Mouse (Mus musculus): ENCODE data around the gene Ndst2. TPM values are rescaled to one million over a fixed set of nuclear protein-coding genes. Genes with fewer than 3 reads are reported as not detected.
"Not testable (repeated sequence)": the region's sequence is repeated elsewhere in the genome, so short reads cannot be mapped to it uniquely, and the experiment has no call there.

Gene Ndst2
- polyA plus RNA-seq, 1 experiment from 2014 or later = 34.5 TPM

DNA sequence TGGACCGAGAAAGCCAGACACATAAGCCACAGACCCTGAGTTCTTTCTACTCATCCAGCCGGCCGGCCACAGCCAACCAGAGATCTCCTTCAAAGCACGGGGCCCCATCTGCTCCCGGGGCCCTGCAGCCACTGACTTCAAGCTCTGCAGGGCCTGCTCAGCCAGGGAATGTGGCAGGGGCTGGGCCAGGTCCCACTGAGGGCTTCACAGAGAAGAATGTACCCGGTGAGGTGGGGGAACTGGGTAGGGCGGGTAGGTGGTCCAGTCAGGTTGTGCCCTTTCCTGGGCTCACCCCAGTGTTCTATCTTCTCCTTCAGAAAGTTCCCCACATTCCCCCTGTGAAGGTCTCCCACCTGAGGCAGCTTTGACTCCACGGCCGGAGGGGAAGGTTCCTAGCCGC is 15.9 kb downstream of the Ndst2 start:
- DNase-seq (ENCODE audit: low spot score) = no peak
- Histone ChIP-seq H3K27ac (ENCODE audit: low read depth, low read length) (no peak overlapping the region), H3K9ac (ENCODE audit: low read depth, low read length) (no peak overlapping the region), H3K36me3 (ENCODE audit: control insufficient read depth, insufficient read depth, low read length) (peaks cover 51% of the 10 kb centered on the region), H3K4me2 (no peak overlapping the region), H3K27me3 (replicated peaks; ENCODE audit: control insufficient read depth, insufficient read depth, low read length) (no peaks in the 10 kb centered on the region), H3K4me1 (replicated peaks; ENCODE audit: control insufficient read depth, insufficient read depth, low read length) (peaks cover 11% of the 10 kb centered on the region), H3K9me3 (ENCODE audit: control insufficient read depth, low read length) (no peaks in the 10 kb centered on the region), H3K4me3 (ENCODE audit: low read depth, low read length) (no peak overlapping the region)
- ATAC-seq (replicated peaks; ENCODE audit: low FRiP score) = no peak
- WGBS = 89% methylated on average over 10 of the region's 10 CpGs

DNA sequence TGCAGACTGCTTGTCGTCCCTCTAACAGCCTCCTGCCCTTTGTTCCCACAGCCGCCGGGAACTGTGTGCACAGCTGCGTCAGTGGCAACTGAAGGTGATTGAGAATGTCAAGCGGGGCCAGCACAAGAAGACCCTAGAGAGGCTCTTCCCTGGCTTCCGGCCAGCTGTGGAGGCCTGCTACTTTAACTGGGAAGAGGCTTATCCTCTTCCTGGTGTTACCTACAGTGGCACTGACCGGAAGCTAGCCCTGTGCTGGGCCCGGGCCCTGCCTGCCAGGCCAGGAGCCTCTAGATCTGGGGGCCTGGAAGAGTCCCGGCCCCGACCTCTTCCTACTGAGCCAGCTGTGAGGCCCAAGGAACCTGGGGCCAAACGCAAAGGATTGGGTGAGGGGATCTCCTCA is 20.5 kb downstream of the Ndst2 start:
- H3K4me1 ChIP-seq (replicated peaks; ENCODE audit: control insufficient read depth, insufficient read depth, low read length) = peaks cover 15% of the 10 kb centered on the region
- peaks cover 33% of the 10 kb centered on the region for H3K36me3 ChIP-seq (ENCODE audit: control insufficient read depth, insufficient read depth, low read length)
- DNase-seq (ENCODE audit: low spot score) = no peak
- 71% methylated on average over 11 of the region's 11 CpGs for WGBS
- no peak for ATAC-seq (replicated peaks; ENCODE audit: low FRiP score)
- H3K4me2 ChIP-seq = no peak overlapping the region
- no peaks in the 10 kb centered on the region for H3K27me3 ChIP-seq (replicated peaks; ENCODE audit: control insufficient read depth, insufficient read depth, low read length)
- H3K27ac ChIP-seq (ENCODE audit: low read depth, low read length) = 0 out of 2 replicates have a peak overlapping the region, but pooled peaks have one; percentile 22
- peak overlapping the region; percentile 35; the same call in 1 of the 2 replicates for H3K9ac ChIP-seq (ENCODE audit: low read depth, low read length)
- no peaks in the 10 kb centered on the region for H3K9me3 ChIP-seq (ENCODE audit: control insufficient read depth, low read length)
- no peak overlapping the region for H3K4me3 ChIP-seq (ENCODE audit: low read depth, low read length)

DNA sequence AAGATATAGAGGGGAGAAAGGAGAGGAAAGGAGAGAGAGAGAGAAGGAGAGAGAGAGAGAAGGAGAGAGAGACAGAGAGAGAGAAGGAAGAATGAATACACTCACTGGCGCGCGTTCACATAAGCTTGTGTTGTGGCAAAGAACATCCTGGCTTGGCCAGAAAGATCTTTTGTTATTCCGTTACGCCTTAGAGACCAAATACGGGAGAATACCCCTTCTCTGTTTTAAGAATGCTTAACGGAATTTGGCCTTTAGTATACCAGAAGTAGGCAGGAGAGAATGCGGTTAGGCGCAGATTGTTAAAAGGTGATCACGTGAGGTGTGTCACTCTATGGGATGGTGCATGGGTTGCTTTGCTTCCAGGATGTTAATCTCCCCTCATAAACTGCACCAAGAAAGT is 26.1 kb downstream of the Ndst2 start:
- Histone ChIP-seq H3K9me3 (ENCODE audit: control insufficient read depth, low read length) (no peaks in the 10 kb centered on the region), H3K27ac (ENCODE audit: low read depth, low read length) (no peak overlapping the region), H3K9ac (ENCODE audit: low read depth, low read length) (peak overlapping the region; percentile 91), H3K27me3 (replicated peaks; ENCODE audit: control insufficient read depth, insufficient read depth, low read length) (no peaks in the 10 kb centered on the region), H3K4me3 (ENCODE audit: low read depth, low read length) (peak overlapping the region; percentile 97), H3K36me3 (ENCODE audit: control insufficient read depth, insufficient read depth, low read length) (peaks cover 25% of the 10 kb centered on the region; the same call in 1 of the 2 replicates), H3K4me2 (peak overlapping the region; percentile 92), H3K4me1 (replicated peaks; ENCODE audit: control insufficient read depth, insufficient read depth, low read length) (peaks cover 13% of the 10 kb centered on the region)
- WGBS = 18% methylated on average over 10 of the region's 10 CpGs
- DNase-seq (ENCODE audit: low spot score) (no peak), ATAC-seq (replicated peaks; ENCODE audit: low FRiP score) (no peak)

DNA sequence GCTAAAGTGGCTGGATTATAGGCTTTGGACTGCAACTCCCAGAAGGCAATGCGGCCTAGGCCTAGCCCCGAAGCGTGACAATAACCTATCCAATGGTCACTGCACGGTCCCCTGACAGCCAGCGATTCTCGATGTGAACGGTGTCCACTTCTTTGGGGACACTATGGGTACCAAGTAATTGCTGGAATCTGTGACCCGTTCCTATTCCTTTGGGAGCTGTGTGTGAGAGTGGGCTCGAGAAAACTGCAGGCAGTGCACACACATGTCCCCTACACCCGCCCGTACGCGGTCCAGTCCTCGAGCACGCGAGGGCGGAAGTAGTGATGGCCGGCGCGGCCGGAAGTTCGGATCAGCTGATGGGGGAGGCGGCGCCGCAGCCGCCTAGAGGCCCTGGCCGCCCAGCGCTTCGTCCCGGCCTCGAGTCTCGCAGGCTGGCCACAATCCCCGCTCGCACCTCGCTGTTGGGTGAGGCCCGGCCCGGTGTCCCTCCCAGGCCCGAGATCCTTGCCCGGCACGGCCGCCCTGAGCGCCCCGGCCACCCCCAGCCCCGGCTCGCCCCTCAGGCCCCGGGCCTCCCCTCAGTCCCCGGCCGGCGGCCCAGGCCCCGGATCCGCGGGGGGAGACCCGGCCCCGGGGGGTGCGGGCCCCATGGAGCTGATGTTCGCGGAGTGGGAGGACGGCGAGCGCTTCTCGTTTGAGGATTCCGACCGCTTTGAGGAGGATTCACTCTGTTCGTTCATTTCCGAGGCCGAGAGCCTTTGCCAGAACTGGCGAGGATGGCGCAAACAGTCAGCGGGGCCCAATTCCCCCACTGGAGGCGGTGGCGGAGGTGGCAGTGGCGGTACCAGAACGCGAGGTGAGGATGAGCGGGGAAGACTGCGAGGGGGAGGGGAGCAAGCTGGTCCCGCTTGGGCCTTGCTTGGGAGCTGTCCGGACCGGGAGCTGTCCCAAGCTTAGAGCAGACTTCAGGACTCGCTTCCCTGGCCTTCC is 26.9 kb downstream of the Ndst2 start, which contains the start of gene Zswim8:
Gene Zswim8, plus strand, starts transcription at position 352 of the 990 bp plus-strand sequence.
- WGBS = under 1% methylated on average over 78 of the region's 80 CpGs
- ATAC-seq (replicated peaks; ENCODE audit: low FRiP score) = peak; percentile 83

GRCm38 (mm10) chr14:20703461-20703860 is 30.9 kb downstream of the Ndst2 start:
- H3K4me1 ChIP-seq (replicated peaks; ENCODE audit: control insufficient read depth, insufficient read depth, low read length) = peaks cover 32% of the 10 kb centered on the region
- not testable (repeated sequence) for ATAC-seq (replicated peaks; ENCODE audit: low FRiP score)
- WGBS = 10% methylated on average over 8 of the region's 8 CpGs

More for the DNA sequence above, 26.9 kb downstream of the Ndst2 start, which contains the start of gene Zswim8:
- DNase-seq (ENCODE audit: low spot score) = peak; percentile 91
- Histone ChIP-seq H3K4me3 (ENCODE audit: low read depth, low read length) (peak within 1 kb of the TSS; percentile 97), H3K4me2 (peak within 1 kb of the TSS; percentile 92), H3K9me3 (ENCODE audit: control insufficient read depth, low read length) (no peaks in the 10 kb centered on the region), H3K36me3 (ENCODE audit: control insufficient read depth, insufficient read depth, low read length) (peaks cover 21% of the 10 kb centered on the region; the same call in 1 of the 2 replicates), H3K9ac (ENCODE audit: low read depth, low read length) (peak within 1 kb of the TSS; percentile 91), H3K27ac (ENCODE audit: low read depth, low read length) (peak within 1 kb of the TSS; percentile 67), H3K4me1 (replicated peaks; ENCODE audit: control insufficient read depth, insufficient read depth, low read length) (peaks cover 13% of the 10 kb centered on the region), H3K27me3 (replicated peaks; ENCODE audit: control insufficient read depth, insufficient read depth, low read length) (no peaks in the 10 kb centered on the region)

GRCm38 (mm10) chr14:20702741-20703381 is 31.5 kb downstream of the Ndst2 start, which contains the start of gene Chchd1:
Gene Chchd1 (plus strand): TSS chr14:20703006.
- peak; percentile 85 for ATAC-seq (replicated peaks; ENCODE audit: low FRiP score)

More at GRCm38 (mm10) chr14:20703461-20703860, 30.9 kb downstream of the Ndst2 start:
- peaks cover 10% of the 10 kb centered on the region; the same call in 1 of the 2 replicates for H3K36me3 ChIP-seq (ENCODE audit: control insufficient read depth, insufficient read depth, low read length)
- not testable (repeated sequence) for H3K27me3 ChIP-seq (replicated peaks; ENCODE audit: control insufficient read depth, insufficient read depth, low read length); DNase-seq (ENCODE audit: low spot score); H3K9me3 ChIP-seq (ENCODE audit: control insufficient read depth, low read length)
- peak overlapping the region; percentile 95 for H3K9ac ChIP-seq (ENCODE audit: low read depth, low read length)
- H3K4me2 ChIP-seq = peak overlapping the region; percentile 87
- peak overlapping the region; percentile 93 for H3K27ac ChIP-seq (ENCODE audit: low read depth, low read length)
- H3K4me3 ChIP-seq (ENCODE audit: low read depth, low read length) = peak overlapping the region; percentile 94

DNA sequence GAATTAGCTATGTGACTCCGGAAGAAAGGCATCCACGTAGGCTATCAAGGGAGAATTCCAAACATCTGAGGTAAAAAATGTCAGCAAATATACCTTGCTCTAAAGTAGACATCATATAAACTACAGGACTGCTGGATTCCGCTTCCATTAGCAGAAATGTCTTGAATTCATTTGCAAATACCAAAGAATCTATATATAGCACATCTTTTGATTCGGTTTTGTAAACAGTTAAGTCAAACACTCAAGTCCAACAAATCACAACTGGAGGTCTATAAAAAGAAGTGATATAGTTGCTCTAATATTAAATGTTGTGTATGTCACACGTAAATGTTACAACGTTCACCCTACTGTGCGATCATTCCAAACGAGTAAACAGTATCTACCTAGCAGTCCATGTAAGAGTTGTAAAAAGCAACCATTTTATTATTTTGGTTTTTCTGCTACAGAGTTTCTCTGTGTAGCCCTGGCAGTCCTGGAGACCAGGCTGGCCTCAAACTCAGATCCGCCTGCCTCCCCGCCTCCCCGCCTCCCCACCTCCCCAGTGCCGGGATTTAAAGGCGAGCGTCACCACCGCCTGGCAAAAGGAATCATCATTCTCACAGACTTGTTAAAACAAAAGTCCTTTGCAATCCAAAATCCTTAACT is 32.1 kb downstream of the Ndst2 start:
- peak overlapping the region; percentile 94 for H3K4me3 ChIP-seq (ENCODE audit: low read depth, low read length)
- peak; percentile 35; the same call in 1 of the 2 replicates for ATAC-seq (replicated peaks; ENCODE audit: low FRiP score)
- peak overlapping the region; percentile 87 for H3K4me2 ChIP-seq
- DNase-seq (ENCODE audit: low spot score) = no peak
- no peaks in the 10 kb centered on the region for H3K27me3 ChIP-seq (replicated peaks; ENCODE audit: control insufficient read depth, insufficient read depth, low read length)
- WGBS = 11% methylated on average over 15 of the region's 15 CpGs
- no peaks in the 10 kb centered on the region for H3K9me3 ChIP-seq (ENCODE audit: control insufficient read depth, low read length)
- H3K9ac ChIP-seq (ENCODE audit: low read depth, low read length) = peak overlapping the region; percentile 95
- H3K27ac ChIP-seq (ENCODE audit: low read depth, low read length) = peak overlapping the region; percentile 93; the same call in 1 of the 2 replicates
- H3K4me1 ChIP-seq (replicated peaks; ENCODE audit: control insufficient read depth, insufficient read depth, low read length) = peaks cover 38% of the 10 kb centered on the region
- peaks cover 10% of the 10 kb centered on the region; the same call in 1 of the 2 replicates for H3K36me3 ChIP-seq (ENCODE audit: control insufficient read depth, insufficient read depth, low read length)

More at GRCm38 (mm10) chr14:20702741-20703381, 31.5 kb downstream of the Ndst2 start, which contains the start of gene Chchd1:
- Histone ChIP-seq H3K4me1 (replicated peaks; ENCODE audit: control insufficient read depth, insufficient read depth, low read length) (peaks cover 35% of the 10 kb centered on the region), H3K36me3 (ENCODE audit: control insufficient read depth, insufficient read depth, low read length) (peaks cover 10% of the 10 kb centered on the region; the same call in 1 of the 2 replicates), H3K4me2 (peak within 1 kb of the TSS; percentile 87), H3K9ac (ENCODE audit: low read depth, low read length) (peak within 1 kb of the TSS; percentile 95), H3K27me3 (replicated peaks; ENCODE audit: control insufficient read depth, insufficient read depth, low read length) (no peaks in the 10 kb centered on the region), H3K4me3 (ENCODE audit: low read depth, low read length) (peak within 1 kb of the TSS; percentile 94), H3K27ac (ENCODE audit: low read depth, low read length) (peak within 1 kb of the TSS; percentile 93), H3K9me3 (ENCODE audit: control insufficient read depth, low read length) (no peaks in the 10 kb centered on the region)
- peak; percentile 94 for DNase-seq (ENCODE audit: low spot score)
- WGBS = under 1% methylated on average over 61 of the region's 61 CpGs

DNA sequence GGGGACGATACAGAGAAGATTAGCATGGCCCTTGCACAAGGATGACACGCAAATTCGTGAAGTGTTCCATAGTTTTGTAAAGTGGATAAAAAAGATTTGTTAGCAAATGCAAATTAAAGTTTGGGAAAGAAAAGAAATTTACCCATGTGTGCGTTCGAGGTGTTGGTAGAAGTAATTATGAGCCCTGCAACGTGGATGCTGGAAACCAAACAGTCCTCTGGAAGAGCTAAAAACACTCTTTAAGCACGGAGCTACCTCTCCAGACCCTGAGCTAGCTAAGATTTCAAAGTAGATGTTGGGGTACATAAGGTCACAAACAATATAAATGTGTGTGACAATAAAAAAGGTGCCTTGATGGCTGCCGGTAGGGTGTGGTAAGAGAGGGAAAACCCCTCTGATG is 32.8 kb downstream of the Ndst2 start:
- ATAC-seq (replicated peaks; ENCODE audit: low FRiP score) (no peak), DNase-seq (ENCODE audit: low spot score) (no peak)
- Histone ChIP-seq H3K36me3 (ENCODE audit: control insufficient read depth, insufficient read depth, low read length) (peaks cover 13% of the 10 kb centered on the region; the same call in 1 of the 2 replicates), H3K4me1 (replicated peaks; ENCODE audit: control insufficient read depth, insufficient read depth, low read length) (peaks cover 43% of the 10 kb centered on the region), H3K9me3 (ENCODE audit: control insufficient read depth, low read length) (no peaks in the 10 kb centered on the region), H3K27me3 (replicated peaks; ENCODE audit: control insufficient read depth, insufficient read depth, low read length) (no peaks in the 10 kb centered on the region), H3K9ac (ENCODE audit: low read depth, low read length) (peak overlapping the region; percentile 95), H3K27ac (ENCODE audit: low read depth, low read length) (no peak overlapping the region), H3K4me3 (ENCODE audit: low read depth, low read length) (peak overlapping the region; percentile 94), H3K4me2 (peak overlapping the region; percentile 87)
- WGBS = 82% methylated on average over 8 of the region's 8 CpGs
